Mouse (Mus musculus): ENCODE measurements around the gene Copg1.

Copg1 gene

DNA sequence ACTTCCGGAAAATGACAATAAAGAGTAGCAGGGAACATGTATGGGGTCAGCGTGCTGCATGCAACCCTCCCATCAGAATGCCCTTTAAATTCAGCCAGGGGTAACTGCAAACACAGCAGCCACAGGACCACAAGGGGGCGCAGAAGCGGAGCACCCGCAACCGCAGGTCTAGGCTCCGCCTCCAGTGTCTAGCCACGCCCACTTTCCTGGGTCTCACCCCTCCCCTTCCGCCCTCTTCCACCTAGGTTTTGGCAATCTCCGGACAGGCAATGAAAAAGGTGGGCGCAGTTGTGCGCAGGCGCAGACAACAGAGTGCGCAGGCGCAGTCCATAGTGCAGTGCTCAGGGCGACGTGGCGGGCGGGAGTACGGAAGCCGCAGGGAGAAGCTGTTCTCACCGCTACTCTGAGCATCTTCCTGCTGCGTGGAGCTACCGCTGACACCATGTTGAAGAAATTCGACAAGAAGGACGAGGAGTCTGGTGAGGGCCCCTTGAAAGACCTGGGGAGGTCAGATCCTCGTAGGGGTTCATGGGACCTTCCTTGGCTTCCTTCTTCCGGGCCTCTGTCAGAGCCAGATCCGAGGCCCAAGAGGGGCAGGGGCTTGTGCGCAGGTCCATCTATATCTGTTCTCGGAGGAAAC, at the start of gene Copg1:
Gene Copg1 (plus strand): TSS at position 221 of the 640 bp plus-strand sequence.
- in situ Hi-C loops (cut with MboI, MseI): no loop called here

- in situ Hi-C loops (cut with MboI, MseI): no loop called here
Measured at GRCm38 (mm10) chr6:87838551-87839197, 48.9 kb upstream of the Copg1 start, which contains the start of gene Isy1. TSS of gene Isy1 (minus strand) at chr6:87838798.

DNA sequence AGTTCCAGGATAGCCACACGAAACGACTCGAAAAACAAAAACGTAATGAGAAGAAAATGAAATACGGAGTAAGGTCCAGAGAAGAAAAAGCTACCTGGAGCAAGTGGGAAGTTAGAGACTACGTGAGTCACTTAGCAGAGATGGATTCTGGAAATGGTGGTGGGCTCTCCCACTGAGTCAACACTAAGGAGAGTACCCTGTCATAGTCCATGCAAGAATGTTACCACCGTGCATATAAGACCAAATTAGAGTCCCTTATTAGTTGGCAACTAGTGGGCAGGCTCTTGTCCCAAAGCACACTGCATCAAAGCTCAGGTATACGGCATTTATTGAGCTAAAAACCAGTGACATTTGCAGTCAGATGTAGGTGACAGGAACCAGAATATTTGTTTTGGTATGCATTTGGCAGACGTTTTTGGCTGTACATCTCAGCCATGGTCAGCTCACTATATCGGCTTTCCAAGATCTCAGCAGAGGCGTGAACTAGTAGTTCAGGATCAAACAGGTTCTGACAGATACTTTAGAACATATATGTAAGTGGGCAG, 47.7 kb upstream of the Copg1 start:
- in situ Hi-C loops (cut with MboI, MseI): no loop called here

GRCm38 (mm10) chr6:87841635-87842034, 46.0 kb upstream of the Copg1 start:
- in situ Hi-C loops (cut with MboI, MseI): no loop called here

DNA sequence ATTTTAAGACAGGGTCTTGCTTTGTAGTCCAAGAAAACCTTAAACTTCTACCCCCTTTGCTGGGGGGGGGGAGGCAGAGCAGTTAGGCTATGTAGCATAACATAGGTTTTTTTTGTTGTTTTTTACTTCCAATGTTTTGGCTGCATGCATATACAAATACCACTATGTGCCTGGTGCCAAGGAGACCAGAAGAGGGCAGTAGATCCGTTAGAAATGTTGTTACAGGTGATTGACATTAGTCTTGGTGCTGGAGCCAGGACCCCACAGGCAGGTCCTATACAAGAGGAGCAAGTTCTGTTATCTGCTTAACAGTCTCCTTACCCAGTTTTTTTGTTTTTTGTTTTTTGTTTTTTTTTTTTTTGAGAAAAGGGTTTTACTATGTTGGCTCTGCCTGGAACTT, 45.4 kb upstream of the Copg1 start:
- in situ Hi-C loops (cut with MboI, MseI): no loop called here

DNA sequence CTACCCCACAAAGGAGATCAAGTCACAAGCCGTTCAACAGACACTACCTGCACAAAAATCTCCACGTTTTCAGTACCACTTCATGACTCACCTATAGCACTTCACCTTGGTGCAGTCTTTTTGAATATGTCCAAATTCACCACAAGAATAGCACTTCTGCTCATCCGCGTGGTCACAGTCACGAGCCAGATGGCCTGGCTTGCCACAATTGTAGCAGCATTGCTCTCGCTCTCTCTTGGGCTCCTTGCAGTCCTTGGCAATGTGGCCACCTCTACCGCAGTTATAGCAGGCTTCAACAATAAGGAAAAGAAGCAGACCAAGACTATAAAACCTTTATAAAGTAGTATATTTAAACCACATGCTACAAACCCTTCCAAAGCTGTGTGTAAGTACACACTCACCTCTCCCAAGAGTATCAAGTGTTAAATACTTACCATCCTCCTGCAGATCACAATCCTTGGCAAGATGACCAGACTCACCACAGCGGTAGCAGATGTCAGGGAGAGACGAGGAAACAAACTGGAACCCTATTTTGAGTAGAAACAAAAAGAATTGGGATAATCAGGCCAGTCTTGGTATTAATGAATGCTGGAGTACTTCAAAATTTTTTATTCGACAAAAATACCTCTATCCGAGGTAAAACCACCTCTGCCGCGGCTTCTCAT, 42.5 kb upstream of the Copg1 start:
- in situ Hi-C loops (cut with MboI, MseI): no loop called here

- in situ Hi-C loops (cut with MboI, MseI): no loop called here
Measured at GRCm38 (mm10) chr6:87846813-87847212, 40.8 kb upstream of the Copg1 start.

- in situ Hi-C loops (cut with MboI, MseI): no loop called here
Measured at GRCm38 (mm10) chr6:87849780-87850154, 37.8 kb upstream of the Copg1 start.

DNA sequence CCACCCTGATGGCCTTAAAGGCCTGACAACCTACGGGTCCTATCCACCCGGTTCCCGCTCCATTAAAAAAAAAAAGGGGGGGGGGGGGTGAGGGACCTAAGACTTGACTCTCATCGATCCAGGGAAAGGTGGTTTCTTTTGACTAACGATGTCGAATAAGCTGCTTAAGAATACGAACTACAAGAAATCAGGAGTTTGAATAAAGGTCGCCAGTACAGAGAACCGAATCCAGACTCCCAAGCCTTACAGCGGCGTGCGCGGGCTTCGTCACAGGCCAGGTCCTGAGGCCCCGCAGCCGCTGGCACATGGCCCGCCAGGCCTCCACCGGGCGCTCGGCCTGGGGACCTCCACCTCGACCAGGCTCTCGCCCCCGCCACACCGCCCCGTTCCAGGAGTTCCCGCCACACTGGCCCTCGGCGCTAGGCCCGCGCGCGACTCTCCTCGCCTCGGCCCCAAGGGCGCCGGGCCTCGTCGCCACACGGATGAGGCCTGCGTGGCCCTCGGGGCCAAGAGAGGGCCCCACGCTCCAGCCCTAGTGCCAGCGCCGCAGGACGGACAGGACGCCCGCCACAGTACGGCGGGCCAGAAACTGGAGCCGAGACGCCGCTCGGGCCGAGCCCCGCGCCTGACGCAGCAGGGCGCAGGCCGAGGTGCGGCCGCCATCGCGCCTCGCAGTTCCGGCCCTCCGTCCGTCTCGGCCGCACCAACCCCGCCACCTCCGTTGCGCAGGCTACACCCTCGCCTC, 37.3 kb upstream of the Copg1 start:
- in situ Hi-C loops (cut with MboI, MseI): no loop called here

DNA sequence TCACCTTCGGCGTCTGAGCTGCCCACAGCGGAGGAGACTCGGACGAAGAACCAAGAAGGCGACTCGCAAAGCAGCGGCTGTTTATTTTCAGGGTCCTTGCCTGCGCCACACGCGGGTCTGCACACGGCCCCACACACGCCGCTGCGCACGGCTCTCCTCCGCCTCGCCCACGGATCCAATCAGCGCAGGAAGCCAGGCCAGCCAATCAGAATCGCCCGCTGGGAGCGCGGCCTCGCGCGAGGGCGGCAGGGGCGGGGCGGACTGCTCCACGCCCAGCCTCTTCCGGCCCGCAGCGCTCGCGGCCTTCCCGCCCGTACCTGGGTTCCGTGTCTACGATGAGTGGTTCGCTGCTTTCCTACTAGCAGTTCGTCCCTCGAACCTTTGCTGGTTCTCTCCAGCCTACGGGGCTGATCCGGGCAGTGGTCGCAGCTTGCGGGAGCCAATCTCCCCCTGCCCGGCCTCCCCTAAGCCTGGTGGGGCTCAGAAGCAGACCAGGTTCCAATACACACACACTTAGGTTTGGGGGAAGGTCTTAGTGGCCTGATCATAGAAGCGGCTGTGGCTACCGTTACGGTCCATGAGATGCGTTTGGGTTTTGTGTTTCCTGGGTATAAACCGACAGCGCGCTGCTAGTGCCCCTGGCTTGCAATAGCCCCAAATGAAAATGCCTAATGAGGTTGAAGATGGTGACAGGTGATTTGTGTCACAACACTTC, 36.6 kb upstream of the Copg1 start, which contains the start of gene Cnbp:
Gene Cnbp (minus strand): TSS at position 207 of the 715 bp plus-strand sequence.
- in situ Hi-C loops (cut with MboI, MseI): no loop called here

GRCm38 (mm10) chr6:87851871-87852270, 35.7 kb upstream of the Copg1 start:
- in situ Hi-C loops (cut with MboI, MseI): no loop called here

- in situ Hi-C loops (cut with MboI, MseI): no loop called here
Measured at GRCm38 (mm10) chr6:87853446-87853845, 34.2 kb upstream of the Copg1 start.

DNA sequence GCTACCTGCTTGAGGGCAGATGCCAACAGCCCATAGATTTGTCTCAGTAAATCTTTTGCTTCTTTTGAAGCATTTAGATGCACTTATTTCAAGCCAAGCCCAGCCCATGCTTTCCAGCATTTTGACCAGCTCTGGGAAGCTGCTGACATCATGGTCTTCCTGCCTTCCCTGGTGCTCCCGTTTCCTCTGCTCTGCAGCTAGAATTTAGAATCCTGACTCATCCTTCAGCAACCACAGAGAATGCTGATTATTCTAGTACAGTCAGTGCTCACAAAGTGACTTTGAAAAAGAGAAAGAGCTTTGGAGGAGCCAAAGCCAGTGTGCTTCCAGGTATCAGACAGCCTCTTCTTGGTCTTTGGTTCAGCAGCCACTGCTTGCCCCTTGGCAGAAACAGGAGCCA, 30.5 kb upstream of the Copg1 start:
- in situ Hi-C loops (cut with MboI, MseI): no loop called here

DNA sequence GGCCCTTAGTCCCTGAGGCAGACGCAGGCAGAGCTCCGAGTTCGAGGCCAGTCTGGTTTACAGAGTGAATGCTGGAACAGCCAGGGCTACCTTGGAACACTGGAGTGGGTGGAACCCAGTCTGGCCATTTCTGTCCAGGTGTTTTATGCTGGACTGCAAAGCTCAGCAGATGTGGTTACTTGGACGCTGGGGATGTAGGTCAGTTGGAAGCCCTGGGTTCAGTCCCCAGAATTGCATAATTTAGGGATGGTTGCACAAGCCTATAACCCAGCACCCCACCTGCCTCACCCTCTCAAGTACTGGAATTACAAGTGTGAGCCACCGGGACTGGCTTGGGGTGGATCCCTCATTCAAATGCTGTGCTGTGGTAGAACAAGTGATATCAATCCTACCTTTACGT, 21.4 kb upstream of the Copg1 start:
- in situ Hi-C loops (cut with MboI, MseI): no loop called here

DNA sequence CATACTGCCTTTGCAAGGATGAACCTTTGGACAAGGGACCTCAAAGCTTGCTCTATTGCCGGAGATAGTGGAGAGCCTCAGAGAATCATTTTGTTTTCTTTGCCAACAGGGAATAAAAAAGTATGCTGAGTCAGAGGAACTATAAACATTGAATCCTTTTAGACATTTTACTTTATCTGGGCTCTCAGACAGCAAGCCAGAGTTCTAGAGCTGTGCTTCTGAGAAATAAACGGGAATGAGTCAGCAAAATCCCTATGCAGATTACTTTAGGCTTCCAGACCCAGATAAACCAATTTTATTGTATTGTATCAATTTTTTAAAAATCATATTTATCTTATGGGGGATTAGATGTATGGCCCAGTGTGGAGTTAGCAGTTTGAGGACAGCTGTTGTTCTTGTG, 20.4 kb upstream of the Copg1 start:
- in situ Hi-C loops (cut with MboI, MseI): no loop called here

DNA sequence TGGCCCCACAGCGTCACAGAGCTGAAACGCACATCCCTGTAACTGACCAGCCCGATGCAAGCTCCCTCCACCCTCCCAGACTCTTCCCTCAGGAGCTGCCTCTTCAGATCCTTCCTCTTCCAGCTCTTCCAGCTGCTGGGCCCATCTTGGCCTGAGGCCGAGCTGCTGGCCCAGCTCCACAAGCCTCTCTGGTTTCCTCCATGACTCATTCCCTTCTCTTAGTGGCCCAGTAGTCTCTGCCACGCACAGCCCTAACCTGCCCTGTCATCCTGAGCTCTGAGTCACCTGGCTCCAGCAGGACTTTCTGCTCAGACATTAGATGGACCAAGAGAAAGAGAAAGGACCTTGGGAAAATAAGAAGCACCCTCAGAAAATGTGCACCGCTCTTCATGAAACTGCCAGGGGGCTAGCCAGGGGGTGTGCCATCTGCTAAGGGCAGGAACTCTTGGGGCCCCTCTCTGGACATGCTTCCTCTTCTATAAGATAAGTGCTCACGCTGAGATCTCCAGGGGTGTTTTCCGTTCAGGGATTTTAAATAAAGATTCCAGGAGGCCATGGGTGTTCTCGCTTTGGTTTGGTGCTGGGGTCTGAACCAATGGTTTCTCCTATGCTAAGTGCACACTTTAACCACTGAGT, 18.6 kb upstream of the Copg1 start:
- in situ Hi-C loops (cut with MboI, MseI): no loop called here

- in situ Hi-C loops (cut with MboI, MseI): no loop called here
Measured at GRCm38 (mm10) chr6:87870440-87870839, 17.2 kb upstream of the Copg1 start.

GRCm38 (mm10) chr6:87871240-87871639, 16.4 kb upstream of the Copg1 start:
- in situ Hi-C loops (cut with MboI, MseI): no loop called here

- in situ Hi-C loops (cut with MboI, MseI): no loop called here
Measured at GRCm38 (mm10) chr6:87873104-87873503, 14.5 kb upstream of the Copg1 start.

GRCm38 (mm10) chr6:87873963-87874362, 13.7 kb upstream of the Copg1 start:
- in situ Hi-C loops (cut with MboI, MseI): no loop called here

DNA sequence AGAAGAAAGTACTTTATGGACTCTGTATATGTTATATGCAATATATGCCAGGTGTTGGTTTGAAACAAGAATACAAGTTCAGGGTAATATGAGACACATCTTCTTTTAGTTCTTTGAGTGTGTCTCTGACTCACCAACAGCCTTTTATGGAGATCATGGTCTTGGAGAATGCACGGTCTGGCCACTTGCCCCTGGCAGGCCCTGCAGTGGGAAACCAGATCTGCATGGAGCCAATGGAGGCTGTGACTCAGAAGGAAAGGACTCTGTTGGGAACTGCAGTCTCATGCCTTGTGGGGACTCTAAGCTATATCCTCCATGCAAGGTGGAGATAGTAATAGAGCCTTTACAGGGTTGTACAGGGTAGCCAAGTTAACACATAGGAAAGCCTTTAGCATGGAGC, 12.5 kb upstream of the Copg1 start:
- in situ Hi-C loops (cut with MboI, MseI): no loop called here
